Mouse (Mus musculus) spleen, adult 2 months (tissue): ENCODE data around the gene Meox1. TPM values are rescaled to one million over a fixed set of nuclear protein-coding genes. Genes with fewer than 3 reads are reported as not detected.

ENCODE experiments used
- DNase-seq, 2 experiments: peaks; one replicate each; pipeline versions ENCODE4 v3.0.0 to v3.0.0-alpha.2; 2012 to 2021; ENCODE audit warnings: low spot score in 2 of 2, low read depth in 1 of 2
- H3K27ac ChIP-seq: fragments of 200-500 bp; 2 replicates; pipeline ENCODE4 v1.5.1; 2012; ENCODE audit warnings: low read length, inconsistent platforms; ENCODE audit not compliant: insufficient read depth
- H3K27me3 ChIP-seq: fragments of 200-500 bp; 2 replicates; pipeline ENCODE4 v1.6.1; 2012; ENCODE audit warnings: mild to moderate bottlenecking, moderate library complexity, low read length, inconsistent platforms; ENCODE audit not compliant: control insufficient read depth, insufficient read depth
- H3K36me3 ChIP-seq: fragments of 200-500 bp; 2 replicates; pipeline ENCODE4 v1.6.1; 2012; ENCODE audit warnings: mild to moderate bottlenecking, low read length, inconsistent platforms; ENCODE audit not compliant: control insufficient read depth, insufficient read depth
- H3K4me1 ChIP-seq: fragments of 200-500 bp; 2 replicates; pipeline ENCODE4 v1.6.1; 2011; ENCODE audit warnings: inconsistent platforms; ENCODE audit not compliant: control insufficient read depth, insufficient read depth, insufficient read length
- H3K4me3 ChIP-seq: fragments of 200-500 bp; 2 replicates; pipeline ENCODE4 v1.5.1; 2011; ENCODE audit warnings: mild to moderate bottlenecking, inconsistent platforms; ENCODE audit not compliant: insufficient read depth, insufficient read length; ENCODE audit errors: extremely low read depth
- CTCF ChIP-seq: fragments of 200-500 bp; IDR thresholded peaks from 2 replicates; pipeline ENCODE4 v1.5.1; 2011; ENCODE audit warnings: mild to moderate bottlenecking, inconsistent platforms; ENCODE audit not compliant: insufficient read depth, insufficient read length, insufficient replicate concordance; ENCODE audit errors: extremely low read depth
- POLR2A ChIP-seq: fragments of 200-500 bp; IDR thresholded peaks from 2 replicates; pipeline ENCODE4 v1.6.1; 2011; ENCODE audit warnings: low read depth, low read length, inconsistent platforms
- WGBS: fragments of 180-500 bp; shearing (Covaris S2); methylation state at CpG from one replicate; pipeline ENCODE4 v1.1.7; 2018; 5-methylcytosine and 5-hydroxymethylcytosine counted together
- polyA plus RNA-seq: library from polyadenylated mRNA; depleted of rRNA; stranded (reverse); fragments of >200 nt; gene quantifications from 2 replicates; pipeline ENCODE4 v1.2.3, GENCODE M21; 2012

Meox1 gene
- polyA plus RNA-seq, 1 experiment = 0.40 TPM

DNA sequence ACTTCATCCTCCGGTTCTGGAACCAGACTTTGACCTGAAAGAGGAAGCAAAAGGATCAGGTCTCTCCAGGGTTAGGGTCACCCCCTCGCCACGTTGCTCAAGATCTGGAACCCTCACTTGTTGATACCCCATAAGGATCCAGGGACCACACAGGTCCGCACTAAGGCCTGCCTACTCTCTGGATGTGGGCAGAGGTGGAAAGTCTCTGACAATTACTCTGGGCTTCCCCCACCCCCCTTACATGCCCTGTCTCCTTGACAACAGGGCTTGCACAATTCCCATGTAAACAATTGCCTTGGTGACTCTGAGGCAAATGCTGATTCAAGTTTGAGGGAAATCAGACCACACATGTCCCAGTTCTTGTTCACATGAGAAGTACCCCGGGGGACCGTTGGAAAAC, 15.5 kb downstream of the Meox1 start:
- DNase-seq = no peak
- H3K36me3 ChIP-seq = no peaks in the 10 kb centered on the region
- no peak overlapping the region for H3K4me3 ChIP-seq
- no peak for TF ChIP-seq CTCF
- no peak for TF ChIP-seq POLR2A
- WGBS = 53% methylated on average over 6 of the region's 6 CpGs
- no peaks in the 10 kb centered on the region for H3K27me3 ChIP-seq
- no peak overlapping the region for H3K27ac ChIP-seq
- no peaks in the 10 kb centered on the region for H3K4me1 ChIP-seq

DNA sequence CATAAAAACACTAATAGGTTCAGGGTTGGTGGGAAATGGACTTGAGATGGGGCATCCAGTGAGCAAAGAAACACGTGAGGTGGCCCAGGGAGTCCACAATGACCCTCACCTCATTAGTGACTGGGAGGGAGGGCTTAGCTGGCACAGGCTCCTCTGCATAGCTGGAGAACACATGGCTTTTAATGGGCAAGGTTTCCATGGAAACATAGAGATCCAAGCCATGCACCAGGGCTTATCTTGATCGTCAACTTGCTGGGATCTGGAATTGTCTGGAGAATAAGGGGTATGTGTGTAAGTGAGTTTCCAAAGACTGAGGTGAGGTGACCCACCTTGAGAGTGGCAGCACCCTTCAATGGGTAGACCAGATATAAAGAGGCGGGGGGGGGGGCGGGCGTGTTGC, 19.2 kb downstream of the Meox1 start:
- Histone ChIP-seq H3K4me1 (no peaks in the 10 kb centered on the region), H3K27me3 (no peaks in the 10 kb centered on the region), H3K27ac (no peak overlapping the region), H3K36me3 (no peaks in the 10 kb centered on the region), H3K4me3 (no peak overlapping the region)
- 84% methylated on average over 5 of the region's 5 CpGs for WGBS
- TF ChIP-seq CTCF (no peak), POLR2A (no peak)
- DNase-seq = no peak

DNA sequence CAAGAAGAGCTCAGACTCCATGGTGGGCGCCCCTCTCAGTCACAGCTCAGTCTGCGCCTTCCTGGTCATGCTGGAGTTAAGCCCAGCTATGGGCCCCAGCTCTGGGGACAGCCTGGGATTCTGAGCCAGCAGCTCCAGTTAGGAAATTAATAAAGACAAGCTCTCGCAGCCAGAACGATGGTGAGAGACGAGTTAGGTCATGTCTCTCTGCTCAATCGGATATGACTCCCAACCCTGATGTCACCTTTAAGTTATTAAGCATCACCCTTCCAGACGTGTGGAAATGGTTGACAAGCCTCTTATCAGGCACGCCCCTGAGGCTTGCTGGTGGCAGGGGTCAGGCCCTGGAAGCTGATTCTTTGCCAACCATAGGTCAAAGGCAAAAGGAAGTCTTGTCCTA, 20.3 kb downstream of the Meox1 start:
- no peak for DNase-seq
- H3K4me3 ChIP-seq = no peak overlapping the region
- 82% methylated on average over 8 of the region's 8 CpGs for whole genome bisulfite sequencing
- no peaks in the 10 kb centered on the region for H3K4me1 ChIP-seq
- TF ChIP-seq POLR2A (no peak), CTCF (no peak)
- no peak overlapping the region for H3K27ac ChIP-seq
- no peaks in the 10 kb centered on the region for H3K27me3 ChIP-seq
- no peaks in the 10 kb centered on the region for H3K36me3 ChIP-seq

DNA sequence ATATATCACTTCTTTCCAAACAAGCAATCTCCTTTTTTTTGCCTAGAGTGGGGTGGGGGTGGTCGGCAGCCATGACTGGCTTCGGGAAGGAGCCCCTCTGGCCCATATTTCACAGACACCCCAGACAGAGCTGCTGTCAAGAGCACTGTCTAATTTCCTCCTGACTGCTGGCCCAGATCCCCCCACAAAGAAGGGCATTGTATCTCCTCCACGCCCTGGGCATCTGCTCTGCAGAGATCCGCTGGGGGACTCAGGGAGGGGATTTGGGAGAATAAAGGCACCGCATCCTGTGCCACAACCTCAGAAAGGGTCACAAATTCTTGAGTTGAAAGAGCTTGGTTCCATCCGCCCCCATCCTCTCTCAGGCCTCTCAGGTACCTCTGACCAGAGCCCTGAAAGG, 22.7 kb downstream of the Meox1 start:
- TF ChIP-seq CTCF (no peak), POLR2A (no peak)
- no peak for DNase-seq
- Histone ChIP-seq H3K27me3 (no peaks in the 10 kb centered on the region), H3K27ac (no peak overlapping the region), H3K4me3 (no peak overlapping the region), H3K36me3 (no peaks in the 10 kb centered on the region), H3K4me1 (no peaks in the 10 kb centered on the region)
- WGBS = 84% methylated on average over 6 of the region's 6 CpGs

DNA sequence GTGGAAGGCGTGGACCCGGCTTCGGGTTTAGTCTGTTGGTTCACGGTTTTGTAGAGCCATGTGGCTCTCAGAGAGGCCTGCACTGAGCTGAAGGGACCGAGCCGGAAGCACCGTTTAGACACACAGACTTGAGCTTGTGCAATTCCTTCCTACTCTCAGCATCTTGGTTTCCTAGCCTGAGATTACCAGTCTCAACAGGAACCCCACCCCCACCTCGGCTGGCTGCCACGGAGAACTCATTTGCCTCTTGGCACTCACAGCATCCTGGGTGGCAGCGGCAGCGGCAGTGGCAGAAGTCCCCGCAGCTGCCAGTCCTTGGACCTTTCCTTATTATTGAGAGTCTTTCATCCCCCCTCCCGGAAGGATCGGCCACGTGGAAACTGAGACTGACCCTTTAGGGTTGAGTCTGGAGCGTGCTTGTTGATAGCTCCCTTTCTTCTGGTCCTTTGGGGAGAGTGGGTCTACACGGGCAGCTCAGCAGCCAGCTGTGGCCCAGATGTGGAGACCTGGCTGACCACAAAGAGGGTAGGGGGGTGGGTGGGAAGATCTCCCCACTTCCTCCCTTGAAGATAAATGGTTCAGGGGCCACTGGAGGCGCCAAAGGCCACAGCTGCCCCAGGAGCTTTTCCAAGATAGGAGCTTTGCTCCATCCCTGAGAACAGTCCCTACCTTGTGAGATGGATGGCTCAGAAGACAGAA, 24.0 kb downstream of the Meox1 start:
- no peak for TF ChIP-seq CTCF
- TF ChIP-seq POLR2A = no peak
- no peaks in the 10 kb centered on the region for H3K4me1 ChIP-seq
- H3K4me3 ChIP-seq = no peak overlapping the region
- no peaks in the 10 kb centered on the region for H3K36me3 ChIP-seq
- H3K27ac ChIP-seq = no peak overlapping the region
- DNase-seq = no peak
- 17% methylated on average over 18 of the region's 18 CpGs for WGBS
- H3K27me3 ChIP-seq = no peaks in the 10 kb centered on the region

DNA sequence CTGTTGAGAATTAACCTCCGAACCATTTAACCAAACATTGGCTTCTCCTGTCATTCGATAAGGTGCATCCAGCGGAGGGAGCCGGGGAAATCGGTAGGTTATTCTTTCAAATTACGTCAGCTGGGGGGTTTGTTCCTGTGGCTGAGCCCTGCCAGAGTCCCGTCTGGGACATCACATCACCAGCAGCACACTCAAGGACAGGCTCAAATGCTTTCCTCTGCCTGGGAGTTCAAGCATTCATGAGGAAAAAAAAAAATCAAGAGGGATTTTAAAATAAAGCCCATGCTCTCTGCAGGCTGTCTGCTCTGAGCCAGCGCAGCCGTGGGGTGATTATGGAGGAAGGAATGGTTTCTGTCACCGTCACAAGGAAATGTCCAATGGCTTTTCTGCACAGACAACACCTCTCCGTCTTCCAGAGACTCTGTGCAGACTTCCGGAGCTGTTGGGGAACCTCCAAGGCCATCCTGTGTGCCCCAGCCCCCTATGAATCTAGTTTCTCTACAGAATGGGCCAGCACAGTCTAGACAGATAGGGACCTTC, 26.6 kb downstream of the Meox1 start:
- TF ChIP-seq CTCF (no peak), POLR2A (no peak)
- no peaks in the 10 kb centered on the region for H3K27me3 ChIP-seq
- no peaks in the 10 kb centered on the region for H3K4me1 ChIP-seq

DNA sequence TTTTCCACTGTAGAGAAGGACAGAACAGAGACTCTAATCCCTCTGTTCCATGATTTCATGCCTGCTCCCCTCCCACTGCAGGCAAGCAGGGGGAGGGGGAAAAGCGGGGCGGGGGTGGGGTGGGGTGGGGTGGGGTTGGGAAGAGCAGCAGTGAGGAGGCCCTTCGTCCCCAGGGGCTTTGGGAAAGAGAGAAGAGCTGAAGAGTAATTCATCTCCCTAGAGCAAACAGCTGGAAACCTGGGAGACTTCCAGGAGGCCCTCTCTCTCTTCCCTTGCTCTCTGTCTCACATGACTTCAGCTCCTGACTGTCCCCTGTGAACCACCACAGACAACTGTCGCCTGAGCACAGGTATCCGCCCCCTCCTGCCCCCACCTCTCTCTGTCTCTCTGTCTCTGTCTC, 35.4 kb downstream of the Meox1 start:
- no peak for DNase-seq

More for the DNA sequence above, 26.6 kb downstream of the Meox1 start:
- Histone ChIP-seq H3K4me3 (no peak overlapping the region), H3K27ac (no peak overlapping the region), H3K36me3 (no peaks in the 10 kb centered on the region)
- DNase-seq = no peak
- 86% methylated on average over 12 of the region's 12 CpGs for WGBS

More for the DNA sequence above, 35.4 kb downstream of the Meox1 start:
- no peak overlapping the region for H3K27ac ChIP-seq
- H3K4me3 ChIP-seq = no peak overlapping the region
- whole genome bisulfite sequencing = 63% methylated on average over 5 of the region's 5 CpGs
- TF ChIP-seq POLR2A (no peak), CTCF (no peak)
- no peaks in the 10 kb centered on the region for H3K4me1 ChIP-seq
- H3K36me3 ChIP-seq = no peaks in the 10 kb centered on the region
- no peaks in the 10 kb centered on the region for H3K27me3 ChIP-seq
